Mouse (Mus musculus) heart, adult 9 months (tissue): ENCODE results near the gene Cdc6.

Experiments used
- DNase-seq, 2 experiments: peaks; one replicate each; pipeline ENCODE4 v3.0.0; 2022; ENCODE audit warnings: low spot score in 2 of 2

The Cdc6 gene

GRCm38 (mm10) chr11:98943741-98944461 is 36.3 kb downstream of the Cdc6 start:
- no peak for DNase-seq

- DNase-seq: no peak
Observed at GRCm38 (mm10) chr11:98944897-98945604, 37.5 kb downstream of the Cdc6 start.

- DNase-seq: no peak
Observed at GRCm38 (mm10) chr11:98945605-98945977, 38.0 kb downstream of the Cdc6 start.

- no peak for DNase-seq
Observed at GRCm38 (mm10) chr11:98947969-98948569, 40.5 kb downstream of the Cdc6 start.

- DNase-seq: no peak
Observed at GRCm38 (mm10) chr11:98949242-98949957, 41.8 kb downstream of the Cdc6 start.

GRCm38 (mm10) chr11:98949958-98950460 is 42.4 kb downstream of the Cdc6 start:
- peak in 1 of 2 experiments; percentile 63 for DNase-seq

- no peak for DNase-seq
Observed at GRCm38 (mm10) chr11:98950484-98950883, 42.9 kb downstream of the Cdc6 start.

GRCm38 (mm10) chr11:98951026-98951906 is 43.7 kb downstream of the Cdc6 start:
- peak; percentile 94 for DNase-seq

- no peak for DNase-seq
Observed at GRCm38 (mm10) chr11:98952111-98952510, 44.5 kb downstream of the Cdc6 start.

- DNase-seq: no peak
Observed at GRCm38 (mm10) chr11:98952736-98953135, 45.1 kb downstream of the Cdc6 start.

GRCm38 (mm10) chr11:98953361-98953760 is 45.8 kb downstream of the Cdc6 start:
- DNase-seq: no peak

GRCm38 (mm10) chr11:98953835-98954320 is 46.3 kb downstream of the Cdc6 start:
- DNase-seq: no peak

- peak; percentile 76 to 81 for DNase-seq
Observed at GRCm38 (mm10) chr11:98954373-98954772, 46.8 kb downstream of the Cdc6 start.

GRCm38 (mm10) chr11:98954801-98955706 is 47.5 kb downstream of the Cdc6 start:
- no peak for DNase-seq

- DNase-seq: no peak
Observed at GRCm38 (mm10) chr11:98955707-98956235, 48.2 kb downstream of the Cdc6 start.

GRCm38 (mm10) chr11:98956340-98956739 is 48.7 kb downstream of the Cdc6 start:
- no peak for DNase-seq

GRCm38 (mm10) chr11:98959437-98960312 is 52.1 kb downstream of the Cdc6 start:
- peak; percentile 91 for DNase-seq

- peak; percentile 79 to 83 for DNase-seq
Observed at GRCm38 (mm10) chr11:98960313-98960906, 52.8 kb downstream of the Cdc6 start.
